Mouse (Mus musculus) lung, adult 2 months (tissue): ENCODE results near the gene Tmem258. TPM values are rescaled to one million over a fixed set of nuclear protein-coding genes. Genes with fewer than 3 reads are reported as not detected.

ENCODE experiments used
- DNase-seq: peaks from one replicate; pipeline ENCODE4 v3.0.0; 2022
- H3K4me1 ChIP-seq: fragments of 200-500 bp; 2 replicates; pipeline ENCODE4 v1.6.1; 2011; ENCODE audit warnings: low read length; ENCODE audit not compliant: control insufficient read depth, insufficient read depth
- H3K4me3 ChIP-seq: fragments of 200-500 bp; replicated peaks from 2 replicates; pipeline ENCODE3; 2011; ENCODE audit warnings: low read depth, mild to moderate bottlenecking, control low read depth, low read length; ENCODE audit errors: extremely low read depth
- CTCF ChIP-seq: fragments of 200-500 bp; IDR thresholded peaks from 2 replicates; pipeline ENCODE4 v1.5.1; 2011; ENCODE audit warnings: mild to moderate bottlenecking, low read length, control low read depth; ENCODE audit not compliant: insufficient read depth
- POLR2A ChIP-seq: fragments of 200-500 bp; IDR thresholded peaks from 2 replicates; pipeline ENCODE4 v1.6.1; 2011; ENCODE audit warnings: low read depth, mild to moderate bottlenecking, control low read depth, low read length, borderline replicate concordance; ENCODE audit errors: extremely low read depth
- WGBS: fragments of 180-500 bp; shearing (Covaris S2); methylation state at CpG from one replicate; pipeline ENCODE4 v1.1.7; 2018; 5-methylcytosine and 5-hydroxymethylcytosine counted together
- polyA plus RNA-seq: library from polyadenylated mRNA; depleted of rRNA; stranded (reverse); fragments of >200 nt; gene quantifications from 2 replicates; pipeline ENCODE4 v1.2.3, GENCODE M21; 2012; rRNA removed

Gene Tmem258
- polyA plus RNA-seq, 1 experiment, result 70.0 TPM

- Histone ChIP-seq H3K4me3 (no peak overlapping the region), H3K4me1 (no peaks in the 10 kb centered on the region)
- WGBS, result 52% methylated on average over 20 of the region's 20 CpGs
- no peak for DNase-seq
- TF ChIP-seq CTCF (no peak), POLR2A (no peak)
Observed at GRCm38 (mm10) chr19:10248128-10248527, 44.3 kb downstream of the Tmem258 start.

Other genes with a start within 250 kb of the Tmem258 start
- 4,642 and 7,955 TPM in 2 replicates for gene Fth1, start 223.4 kb upstream of the Tmem258 start, polyA plus RNA-seq
- gene Best1, start 202.4 kb upstream of the Tmem258 start, polyA plus RNA-seq, result 2.3 and 3.1 TPM in 2 replicates
- gene Rab3il1, start 202.3 kb upstream of the Tmem258 start, polyA plus RNA-seq, result 10.5 and 13.8 TPM in 2 replicates
- gene Fads3, start 162.4 kb upstream of the Tmem258 start, polyA plus RNA-seq, result 283 and 341 TPM in 2 replicates
- 62.3 and 87.2 TPM in 2 replicates for gene Fads2, start 102.3 kb upstream of the Tmem258 start, polyA plus RNA-seq
- 80.2 and 117 TPM in 2 replicates for gene Fads1, start 21.1 kb upstream of the Tmem258 start, polyA plus RNA-seq
- 4.8 and 6.6 TPM in 2 replicates for gene Fen1, start 155 bp downstream of the Tmem258 start, polyA plus RNA-seq
- 54.8 and 62.8 TPM in 2 replicates for gene Myrf, start 36.7 kb downstream of the Tmem258 start, polyA plus RNA-seq
- 15.3 TPM in 2 replicates for gene Dagla, start 100.9 kb downstream of the Tmem258 start, polyA plus RNA-seq
- gene Syt7, start 185.1 kb downstream of the Tmem258 start, polyA plus RNA-seq, result 10.9 and 11.7 TPM in 2 replicates